Mouse (Mus musculus): ENCODE measurements around the gene Gfod2.

The Gfod2 gene

GRCm38 (mm10) chr8:105757796-105758276, 628 bp downstream of the Gfod2 start:
- no peak for DNase-seq

GRCm38 (mm10) chr8:105754688-105755087, 3.8 kb downstream of the Gfod2 start:
- no peak for DNase-seq

GRCm38 (mm10) chr8:105753916-105754315, 4.5 kb downstream of the Gfod2 start:
- DNase-seq: no peak

GRCm38 (mm10) chr8:105750606-105751005, 7.9 kb downstream of the Gfod2 start:
- peak; percentile 68 to 84 for DNase-seq

GRCm38 (mm10) chr8:105743301-105743700, 15.2 kb downstream of the Gfod2 start:
- no peak for DNase-seq

- DNase-seq: no peak
These were observed 19.2 kb downstream of the Gfod2 start for GRCm38 (mm10) chr8:105739216-105739615.

GRCm38 (mm10) chr8:105732186-105732585, 26.3 kb downstream of the Gfod2 start:
- DNase-seq: no peak

- DNase-seq: no peak
These were observed 30.9 kb downstream of the Gfod2 start for GRCm38 (mm10) chr8:105727397-105728124.

GRCm38 (mm10) chr8:105725726-105726125, 32.7 kb downstream of the Gfod2 start:
- no peak for DNase-seq

GRCm38 (mm10) chr8:105722861-105723260, 35.6 kb downstream of the Gfod2 start:
- DNase-seq: peak in 1 of 2 experiments; percentile 51

GRCm38 (mm10) chr8:105719637-105720036, 38.8 kb downstream of the Gfod2 start:
- no peak for DNase-seq

GRCm38 (mm10) chr8:105716302-105716945, 42.0 kb downstream of the Gfod2 start:
- DNase-seq: no peak

- DNase-seq: no peak
These were observed 43.4 kb downstream of the Gfod2 start for GRCm38 (mm10) chr8:105715042-105715441.

GRCm38 (mm10) chr8:105714139-105714538, 44.3 kb downstream of the Gfod2 start:
- DNase-seq: peak; percentile 89 to 95

GRCm38 (mm10) chr8:105712286-105712685, 46.2 kb downstream of the Gfod2 start:
- DNase-seq: no peak

- peak in 1 of 2 experiments; percentile 14 for DNase-seq
These were observed 49.1 kb downstream of the Gfod2 start for GRCm38 (mm10) chr8:105709317-105709716.

GRCm38 (mm10) chr8:105708675-105709074, 49.8 kb downstream of the Gfod2 start:
- DNase-seq: no peak

GRCm38 (mm10) chr8:105707498-105708403, 50.7 kb downstream of the Gfod2 start, which contains the start of the genes 4933405L10Rik and Enkd1:
4933405L10Rik (plus strand) TSS chr8:105707655.
Enkd1 (minus strand) TSS chr8:105708210.
- peak; percentile 83 to 87 for DNase-seq

- DNase-seq: no peak
These were observed 52.0 kb downstream of the Gfod2 start for GRCm38 (mm10) chr8:105706426-105706825.

GRCm38 (mm10) chr8:105704955-105705354, 53.5 kb downstream of the Gfod2 start:
- peak; percentile 89 to 90 for DNase-seq

- peak; percentile 64 to 71 for DNase-seq
These were observed 54.2 kb downstream of the Gfod2 start for GRCm38 (mm10) chr8:105704146-105704812.

GRCm38 (mm10) chr8:105702731-105703415, 55.6 kb downstream of the Gfod2 start:
- DNase-seq: peak; percentile 61 to 65

Measured in cerebellum, postnatal 25 days (tissue).